Mouse (Mus musculus): ENCODE data around the gene Gpr37.

The Gpr37 gene

DNA sequence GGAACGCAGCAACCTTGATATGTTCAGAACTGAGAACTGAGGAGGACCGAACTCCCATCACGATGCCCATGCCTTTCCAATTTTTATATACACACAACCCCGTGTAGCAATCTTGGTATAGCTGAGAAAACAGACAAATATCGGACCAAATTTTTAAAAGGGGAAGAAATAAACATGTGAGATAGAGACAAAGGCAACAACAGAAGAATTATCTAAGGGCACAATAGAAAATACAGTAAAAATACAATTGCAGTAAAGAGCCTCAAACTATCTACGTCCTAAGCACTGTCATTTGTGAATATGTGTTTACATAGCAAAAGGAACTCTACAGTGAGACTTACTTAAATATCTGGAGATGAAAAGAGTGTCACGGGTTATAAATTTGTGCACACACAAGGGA, at the start of gene Gpr37:
TSS of gene Gpr37 (minus strand) at position 101 of the 400 bp plus-strand sequence.
- in situ Hi-C loops (cut with MboI; ENCODE audit: low pct_unique_long_range_greater_than_20kb in 1 of 2, low sequenced_read_pairs in 2 of 2, unreplicated experiment in 1 of 2) = no loop called here

DNA sequence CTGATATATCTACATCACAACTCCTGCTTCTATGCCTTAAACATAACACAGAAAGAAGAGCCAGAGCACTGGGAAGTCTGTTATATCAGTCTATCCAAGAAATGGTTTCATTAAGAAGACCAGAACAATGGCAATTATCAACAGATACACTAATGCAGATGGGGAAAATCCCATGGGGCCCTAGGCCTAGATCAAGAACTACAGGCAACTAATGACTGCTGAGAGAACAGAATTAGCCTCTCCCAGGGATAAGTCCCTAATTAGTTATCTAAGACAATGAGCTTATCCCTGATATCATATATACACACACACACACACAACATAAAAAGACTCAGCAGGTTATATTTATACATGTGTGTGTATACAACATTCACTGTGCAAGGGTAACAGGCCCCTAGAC, 46.0 kb upstream of the Gpr37 start:
- in situ Hi-C loops (cut with MboI; ENCODE audit: low pct_unique_long_range_greater_than_20kb in 1 of 2, low sequenced_read_pairs in 2 of 2, unreplicated experiment in 1 of 2) = no loop called here

- in situ Hi-C loops (cut with MboI; ENCODE audit: low pct_unique_long_range_greater_than_20kb in 1 of 2, low sequenced_read_pairs in 2 of 2, unreplicated experiment in 1 of 2) = no loop called here
Observed at GRCm38 (mm10) chr6:25726560-25726959, 36.0 kb upstream of the Gpr37 start.

GRCm38 (mm10) chr6:25710601-25711000, 20.1 kb upstream of the Gpr37 start:
- in situ Hi-C loops (cut with MboI; ENCODE audit: low pct_unique_long_range_greater_than_20kb in 1 of 2, low sequenced_read_pairs in 2 of 2, unreplicated experiment in 1 of 2) = no loop called here

- in situ Hi-C loops (cut with MboI; ENCODE audit: low pct_unique_long_range_greater_than_20kb in 1 of 2, low sequenced_read_pairs in 2 of 2, unreplicated experiment in 1 of 2) = no loop called here
Observed at GRCm38 (mm10) chr6:25709250-25709895, 18.8 kb upstream of the Gpr37 start.

DNA sequence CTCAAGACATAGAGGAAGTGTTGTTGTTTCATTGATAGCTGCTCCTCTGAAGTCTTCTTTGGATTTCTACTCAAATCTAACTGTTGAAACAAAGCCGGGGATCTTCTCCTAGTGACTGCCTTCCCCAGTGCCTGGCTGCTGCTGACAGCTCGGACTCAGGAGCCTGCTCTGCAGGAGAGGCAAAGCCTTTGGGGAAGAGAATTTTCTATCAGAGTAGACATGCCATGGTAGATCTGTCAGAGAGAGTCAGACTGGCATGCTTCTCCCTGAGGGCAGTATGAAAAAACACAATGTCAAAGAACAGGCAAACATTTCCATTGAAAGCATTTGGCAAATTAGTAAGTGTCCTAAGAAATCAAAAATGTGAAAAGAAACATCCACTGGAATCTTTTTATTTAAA, 9.4 kb upstream of the Gpr37 start:
- in situ Hi-C loops (cut with MboI; ENCODE audit: low pct_unique_long_range_greater_than_20kb in 1 of 2, low sequenced_read_pairs in 2 of 2, unreplicated experiment in 1 of 2) = no loop called here

DNA sequence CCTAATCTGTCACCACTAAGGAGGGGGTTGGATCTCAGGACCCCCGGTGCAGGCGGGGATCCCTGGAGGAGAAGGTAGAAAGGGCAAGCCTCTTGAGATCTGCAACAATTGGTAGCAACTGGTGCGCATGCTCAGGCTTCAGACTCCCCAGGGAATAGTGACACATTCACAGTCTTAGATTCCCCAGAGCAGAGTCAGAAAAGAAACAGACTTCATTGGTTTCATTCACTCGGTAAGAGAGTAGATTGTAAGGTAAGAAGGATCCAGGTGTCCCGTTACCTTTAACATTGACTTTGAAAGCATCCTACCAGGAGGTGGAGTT, 284 bp downstream of the Gpr37 start:
- in situ Hi-C loops (cut with MboI; ENCODE audit: low pct_unique_long_range_greater_than_20kb in 1 of 2, low sequenced_read_pairs in 2 of 2, unreplicated experiment in 1 of 2) = no loop called here

GRCm38 (mm10) chr6:25689520-25690283, 827 bp downstream of the Gpr37 start:
- in situ Hi-C loops (cut with MboI; ENCODE audit: low pct_unique_long_range_greater_than_20kb in 1 of 2, low sequenced_read_pairs in 2 of 2, unreplicated experiment in 1 of 2) = no loop called here

DNA sequence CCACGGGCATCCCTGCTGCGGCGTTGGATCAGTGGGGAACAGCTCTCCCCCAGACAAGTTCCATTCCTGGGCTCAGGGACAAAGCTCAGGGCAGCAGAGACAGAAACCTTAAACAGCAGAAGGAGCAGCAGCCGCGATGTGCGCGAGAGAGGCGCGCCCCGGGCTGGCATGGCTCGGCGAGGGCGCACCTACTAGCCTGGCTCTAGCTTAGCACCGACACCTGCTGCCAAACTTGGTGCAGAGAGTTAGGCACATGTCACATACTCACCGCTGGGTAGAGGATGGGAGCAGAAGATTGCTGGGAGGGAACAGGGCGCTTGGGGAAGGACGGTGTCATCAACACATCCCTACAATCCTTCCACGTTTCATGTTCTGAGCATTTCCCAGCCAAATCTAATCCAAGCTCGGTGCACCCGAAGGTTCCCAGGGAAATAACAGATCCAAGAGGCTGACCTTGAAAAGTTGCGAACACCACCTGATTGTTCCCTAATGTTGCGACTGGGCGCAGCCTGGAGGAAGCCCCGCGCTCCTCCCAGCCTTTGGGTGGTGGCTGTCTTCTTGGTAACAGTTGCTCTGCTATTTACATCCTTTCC, 1.5 kb downstream of the Gpr37 start:
- in situ Hi-C loops (cut with MboI; ENCODE audit: low pct_unique_long_range_greater_than_20kb in 1 of 2, low sequenced_read_pairs in 2 of 2, unreplicated experiment in 1 of 2) = no loop called here

DNA sequence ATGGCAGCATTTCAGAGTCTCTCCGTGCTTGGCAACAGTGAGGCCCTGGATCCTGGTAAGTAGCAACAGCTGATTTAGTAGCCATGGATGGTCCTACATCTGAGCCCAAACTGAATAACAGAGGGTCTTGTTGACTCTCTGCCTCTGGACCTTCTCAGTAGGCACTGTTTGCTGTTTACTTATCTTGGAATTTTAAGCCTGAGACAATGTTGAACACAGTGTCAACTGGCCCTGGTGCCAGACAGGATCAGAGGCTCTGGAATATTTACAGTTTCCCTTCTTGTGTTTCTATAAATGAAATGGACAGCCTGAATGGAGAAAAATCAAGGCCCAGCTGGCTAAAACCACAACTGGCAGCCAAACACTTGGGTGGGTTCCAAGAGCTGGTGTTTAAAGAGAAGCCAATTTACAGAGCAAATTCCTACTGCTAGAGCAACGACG, 3.7 kb downstream of the Gpr37 start:
- in situ Hi-C loops (cut with MboI; ENCODE audit: low pct_unique_long_range_greater_than_20kb in 1 of 2, low sequenced_read_pairs in 2 of 2, unreplicated experiment in 1 of 2) = no loop called here

- in situ Hi-C loops (cut with MboI; ENCODE audit: low pct_unique_long_range_greater_than_20kb in 1 of 2, low sequenced_read_pairs in 2 of 2, unreplicated experiment in 1 of 2) = no loop called here
Observed at GRCm38 (mm10) chr6:25684391-25684790, 6.1 kb downstream of the Gpr37 start.

- in situ Hi-C loops (cut with MboI; ENCODE audit: low pct_unique_long_range_greater_than_20kb in 1 of 2, low sequenced_read_pairs in 2 of 2, unreplicated experiment in 1 of 2) = no loop called here
Observed at GRCm38 (mm10) chr6:25675111-25675510, 15.4 kb downstream of the Gpr37 start.

- in situ Hi-C loops (cut with MboI; ENCODE audit: low pct_unique_long_range_greater_than_20kb in 1 of 2, low sequenced_read_pairs in 2 of 2, unreplicated experiment in 1 of 2) = no loop called here
Observed at GRCm38 (mm10) chr6:25673801-25674200, 16.7 kb downstream of the Gpr37 start.

DNA sequence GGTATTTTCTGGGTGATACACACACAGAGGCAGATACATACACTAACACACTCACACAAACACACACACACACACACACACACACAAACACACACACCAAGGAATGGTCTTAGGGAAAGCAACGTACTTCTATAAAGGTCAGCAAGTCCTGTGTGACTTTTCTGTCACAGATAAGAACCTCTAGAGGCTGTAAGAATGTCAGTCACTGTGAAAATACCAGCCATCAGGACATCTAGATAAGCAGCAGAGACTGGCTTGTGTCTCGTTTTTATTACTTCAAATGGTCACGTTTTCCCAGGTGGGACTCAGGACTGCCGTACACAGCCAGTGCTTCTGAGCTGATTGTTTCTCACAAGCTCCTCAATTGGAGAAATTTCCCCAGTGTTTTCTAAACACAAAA, 20.4 kb downstream of the Gpr37 start:
- in situ Hi-C loops (cut with MboI; ENCODE audit: low pct_unique_long_range_greater_than_20kb in 1 of 2, low sequenced_read_pairs in 2 of 2, unreplicated experiment in 1 of 2) = no loop called here

DNA sequence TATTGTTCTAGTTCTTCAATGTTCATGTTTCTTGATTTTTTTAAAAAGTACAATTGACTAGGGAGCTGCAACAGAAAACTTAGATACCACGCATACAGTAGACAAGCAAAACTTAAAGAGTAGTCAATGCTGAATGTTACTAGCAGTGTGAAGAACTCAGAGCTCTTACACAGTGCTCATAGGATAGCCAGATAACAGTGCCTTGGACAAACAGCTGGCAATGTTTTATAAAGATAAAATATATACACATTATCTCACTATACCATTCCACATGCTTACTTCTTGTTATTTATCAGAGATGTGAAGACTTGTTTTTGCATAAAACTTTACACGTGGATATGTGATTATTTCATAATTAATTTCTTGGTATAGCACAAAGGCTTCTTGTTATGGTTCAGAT, 26.6 kb downstream of the Gpr37 start:
- in situ Hi-C loops (cut with MboI; ENCODE audit: low pct_unique_long_range_greater_than_20kb in 1 of 2, low sequenced_read_pairs in 2 of 2, unreplicated experiment in 1 of 2) = no loop called here

- in situ Hi-C loops (cut with MboI; ENCODE audit: low pct_unique_long_range_greater_than_20kb in 1 of 2, low sequenced_read_pairs in 2 of 2, unreplicated experiment in 1 of 2) = no loop called here
Observed at GRCm38 (mm10) chr6:25659924-25660675, 30.4 kb downstream of the Gpr37 start.

All from mouse embryonic stem cell (cell line).